Mouse (Mus musculus) ES-E14 (cell line): Measurements from ENCODE around the gene Trim9. TPM values are rescaled to one million over a fixed set of nuclear protein-coding genes. Genes with fewer than 3 reads are reported as not detected.

Source experiments
- DNase-seq: peaks from one replicate; pipeline ENCODE4 v3.0.0-alpha.2; 2013; ENCODE audit warnings: low read depth, low spot score
- H3K27ac ChIP-seq: 2 replicates; pipeline ENCODE4 v1.5.1; 2012; ENCODE audit warnings: low read depth, mild to moderate bottlenecking, low read length, moderate library complexity, mixed read lengths; ENCODE audit not compliant: poor library complexity, insufficient read depth, severe bottlenecking
- H3K36me3 ChIP-seq: 2 replicates; pipeline ENCODE4 v1.6.1; 2012; ENCODE audit warnings: mild to moderate bottlenecking, low read length, moderate library complexity, mixed read lengths; ENCODE audit not compliant: control insufficient read depth, poor library complexity, insufficient read depth, severe bottlenecking
- H3K4me1 ChIP-seq, 2 experiments: fragments of 150-350 bp in 1 of 2; sonication (generic) in 1 of 2; 2 replicates each; pipeline ENCODE4 v1.6.1; 2012; ENCODE audit warnings: low read length in 2 of 2, mild to moderate bottlenecking in 1 of 2, mixed read lengths in 1 of 2; ENCODE audit not compliant: control insufficient read depth in 2 of 2, insufficient read depth in 2 of 2, poor library complexity in 1 of 2
- H3K4me3 ChIP-seq, 2 experiments: fragments of 150-350 bp in 1 of 2; sonication (generic) in 1 of 2; 2 replicates each; pipeline ENCODE4 v1.5.1; 2012; ENCODE audit warnings: low read length in 2 of 2, low read depth in 1 of 2, mild to moderate bottlenecking in 1 of 2, mixed read lengths in 1 of 2; ENCODE audit not compliant: insufficient read depth in 1 of 2, poor library complexity in 1 of 2, severe bottlenecking in 1 of 2
- H3K9ac ChIP-seq: 2 replicates; pipeline ENCODE4 v1.6.1; 2012; ENCODE audit warnings: low read depth, mild to moderate bottlenecking, low read length, mixed read lengths; ENCODE audit not compliant: poor library complexity, insufficient read depth, severe bottlenecking
- H3K9me3 ChIP-seq: fragments of 150-350 bp; sonication (generic); 2 replicates; pipeline ENCODE4 v1.6.1; 2012; ENCODE audit warnings: low read depth, mild to moderate bottlenecking, low read length; ENCODE audit not compliant: control insufficient read depth, insufficient read depth
- CHD2 ChIP-seq: IDR thresholded peaks from 2 replicates; pipeline ENCODE4 v1.6.1; 2014; ENCODE audit warnings: mild to moderate bottlenecking, low read depth, low read length, inconsistent platforms
- HCFC1 ChIP-seq: IDR thresholded peaks from 2 replicates; pipeline ENCODE4 v1.6.1; 2012; ENCODE audit warnings: low read length, inconsistent platforms, borderline replicate concordance; ENCODE audit not compliant: insufficient read depth
- MAFK ChIP-seq: IDR thresholded peaks from 2 replicates; pipeline ENCODE4 v1.6.1; 2014; ENCODE audit warnings: mild to moderate bottlenecking, low read depth, low read length, inconsistent platforms; ENCODE audit not compliant: insufficient read depth
- ZC3H11A ChIP-seq: IDR thresholded peaks from 2 replicates; pipeline ENCODE4 v1.6.1; 2012; ENCODE audit warnings: low read depth, mild to moderate bottlenecking, inconsistent platforms, low read length, borderline replicate concordance
- ZNF384 ChIP-seq: IDR thresholded peaks from 2 replicates; pipeline ENCODE4 v1.6.1; 2012; ENCODE audit warnings: low read depth, low read length, inconsistent platforms
- in situ Hi-C, 2 experiments: fragments of 600-800 bp; cut with MboI; formaldehyde crosslinking; loops; one replicate each; pipeline ENCODE4 v1.15.1; 2025; ENCODE audit warnings: low sequenced_read_pairs in 2 of 2, inconsistent platforms in 1 of 2; ENCODE audit not compliant: unreplicated experiment in 2 of 2
- total RNA-seq: library from RNA; depleted of rRNA; stranded (reverse); fragments of 300-350 nt; gene quantifications from 2 replicates; pipeline ENCODE4 v1.2.3, GENCODE M21; 2012

Trim9 gene
- total RNA-seq, 1 experiment: 0.04 TPM

DNA sequence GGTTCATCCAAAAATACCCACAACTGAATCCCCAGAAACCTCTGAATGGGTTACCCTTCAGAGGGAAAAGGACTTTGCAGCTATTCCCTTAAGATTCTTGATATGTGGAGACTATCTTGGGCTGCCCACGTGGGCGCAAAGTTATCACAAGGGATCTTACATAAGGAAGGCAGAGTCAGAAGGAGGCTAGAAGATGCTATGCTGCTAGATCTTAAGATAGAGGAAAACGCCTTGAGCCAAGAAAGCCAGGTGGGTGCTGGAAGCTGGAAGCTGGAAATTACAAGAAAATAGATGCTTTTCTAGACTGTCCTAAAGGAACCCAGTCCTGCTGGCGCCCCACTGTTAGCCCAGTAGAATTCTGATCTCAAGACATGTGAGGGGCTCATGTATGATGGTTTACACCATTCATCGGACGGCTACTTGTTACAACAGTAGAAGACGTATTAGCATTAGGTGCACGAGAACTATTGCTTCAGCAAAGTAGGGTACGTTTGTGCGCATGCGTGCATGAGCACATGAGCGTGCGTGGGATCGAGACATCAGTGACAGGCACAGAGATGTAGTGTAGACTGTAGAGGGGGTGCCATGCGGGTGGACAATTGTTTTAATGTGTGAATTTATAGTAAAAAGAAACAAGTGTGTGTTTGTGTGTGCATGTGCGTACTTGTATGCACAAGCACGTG, 85.0 kb downstream of the Trim9 start:
- no peaks in the 10 kb centered on the region for H3K4me1 ChIP-seq
- in situ Hi-C loops: no loop called here
- no peaks in the 10 kb centered on the region for H3K9me3 ChIP-seq
- H3K27ac ChIP-seq: no peak overlapping the region
- DNase-seq: no peak
- H3K9ac ChIP-seq: no peak overlapping the region
- H3K36me3 ChIP-seq: no peaks in the 10 kb centered on the region
- TF ChIP-seq ZC3H11A: no peak
- TF ChIP-seq ZNF384: no peak
- no peak for TF ChIP-seq HCFC1
- no peak for TF ChIP-seq MAFK
- no peak for TF ChIP-seq CHD2
- no peak overlapping the region for H3K4me3 ChIP-seq

DNA sequence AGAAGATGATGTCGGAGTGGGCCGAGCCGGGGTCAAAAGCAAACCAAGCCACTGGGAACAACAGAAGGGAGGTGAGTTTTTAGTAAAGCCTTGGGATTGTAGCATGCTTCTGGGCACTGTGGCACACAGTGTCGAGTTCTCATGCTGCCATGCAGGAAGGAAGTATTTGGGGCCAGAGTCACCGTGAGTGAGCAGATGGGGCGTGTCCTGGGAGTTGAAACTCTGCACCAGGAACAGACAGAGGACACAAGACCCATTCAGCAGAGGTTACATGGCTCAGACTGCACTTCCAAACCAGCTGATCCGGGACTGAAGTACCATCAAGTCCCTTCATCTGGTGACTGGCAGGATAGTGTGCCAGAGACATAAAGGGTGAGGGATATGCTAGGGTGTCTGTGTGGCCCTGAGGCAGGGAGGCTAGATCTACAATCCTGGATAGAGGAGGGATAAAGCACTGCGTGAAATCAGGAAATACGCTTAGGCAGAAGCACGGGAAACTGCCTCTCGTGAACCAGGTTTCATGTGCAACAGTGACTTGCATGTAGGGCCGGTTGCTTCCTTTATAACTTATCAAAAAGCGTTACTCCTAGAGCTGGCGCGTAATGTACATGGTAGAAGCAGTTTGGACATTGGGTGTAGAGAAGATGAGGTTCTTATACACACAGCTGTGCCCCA, 96.1 kb downstream of the Trim9 start:
- Histone ChIP-seq H3K9me3 (no peaks in the 10 kb centered on the region), H3K27ac (no peak overlapping the region), H3K9ac (no peak overlapping the region), H3K36me3 (no peaks in the 10 kb centered on the region), H3K4me1 (no peaks in the 10 kb centered on the region), H3K4me3 (no peak overlapping the region)
- in situ Hi-C loops: no loop called here
- no peak for TF ChIP-seq ZNF384
- no peak for TF ChIP-seq MAFK
- TF ChIP-seq ZC3H11A: no peak
- no peak for TF ChIP-seq HCFC1
- no peak for DNase-seq

DNA sequence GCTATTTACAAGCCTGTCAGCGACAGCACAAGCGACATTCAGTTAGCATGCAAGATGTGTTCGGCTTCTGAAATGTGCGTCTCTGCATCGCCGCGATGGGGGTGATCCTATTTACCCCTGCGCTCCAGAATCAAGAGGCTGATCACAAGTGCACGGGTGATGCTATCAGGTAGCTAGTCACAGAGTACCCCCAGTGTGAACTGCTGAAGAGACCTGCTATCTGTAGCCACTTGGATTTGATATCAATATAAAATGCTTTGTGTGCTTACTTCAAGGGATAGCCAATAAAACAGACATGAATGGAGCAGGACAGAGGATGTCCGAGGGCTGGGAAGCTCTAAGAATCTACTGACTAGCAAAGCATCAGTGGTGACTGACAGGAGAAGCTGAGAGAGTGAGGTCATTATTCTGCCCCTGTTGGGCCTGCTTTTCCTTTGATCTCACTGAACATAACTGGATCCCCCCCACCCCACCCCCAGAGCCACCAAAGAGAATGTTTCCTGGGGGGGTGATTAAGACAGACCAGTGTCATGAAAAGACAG, 97.7 kb downstream of the Trim9 start:
- Histone ChIP-seq H3K4me3 (no peak overlapping the region), H3K9me3 (no peaks in the 10 kb centered on the region), H3K27ac (no peak overlapping the region), H3K9ac (no peak overlapping the region), H3K4me1 (no peaks in the 10 kb centered on the region), H3K36me3 (no peaks in the 10 kb centered on the region)
- no peak for TF ChIP-seq HCFC1
- TF ChIP-seq CHD2: no peak
- no peak for TF ChIP-seq ZNF384
- in situ Hi-C loops: no loop called here
- DNase-seq: no peak

DNA sequence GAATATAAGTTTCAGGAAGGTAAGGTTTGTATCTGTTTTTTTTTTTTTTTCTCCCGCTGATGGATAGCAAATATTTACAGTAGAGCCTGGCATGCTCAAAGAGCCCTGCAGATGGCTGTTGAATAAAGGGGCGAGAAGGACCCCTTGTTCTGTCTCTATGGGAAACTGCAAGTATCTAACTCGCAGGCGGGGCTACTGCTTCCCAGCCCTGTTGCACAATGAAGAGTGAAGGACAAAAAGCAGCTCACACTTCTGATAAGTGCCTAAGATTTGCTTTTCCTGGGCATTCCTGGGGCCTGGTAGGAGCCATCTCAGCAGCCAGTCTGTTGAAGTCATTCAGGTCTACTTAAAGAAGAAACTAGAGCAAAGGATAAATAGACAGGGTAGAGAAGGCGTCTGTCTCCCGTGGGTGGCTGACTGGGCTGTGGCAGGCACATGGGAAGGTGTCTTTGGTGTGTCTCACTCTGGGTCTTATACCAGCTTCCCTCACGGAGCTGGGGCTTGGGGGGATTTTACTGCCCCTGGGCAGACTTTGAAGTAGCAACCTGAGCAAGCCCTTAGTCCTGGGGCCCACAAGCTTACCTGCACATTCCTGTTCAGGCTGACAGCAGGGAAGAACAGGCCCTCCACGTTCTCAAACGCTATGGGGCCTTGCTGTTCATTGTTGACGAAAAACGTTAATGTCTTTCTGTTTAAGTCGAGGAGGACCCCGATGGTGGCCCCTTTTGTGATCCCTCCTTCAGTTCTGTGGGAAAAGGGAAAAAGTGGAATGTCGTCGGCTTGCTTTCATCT, 99.5 kb downstream of the Trim9 start:
- no peak overlapping the region for H3K27ac ChIP-seq
- no peak overlapping the region for H3K4me3 ChIP-seq
- H3K4me1 ChIP-seq: no peaks in the 10 kb centered on the region
- no peaks in the 10 kb centered on the region for H3K9me3 ChIP-seq
- H3K9ac ChIP-seq: no peak overlapping the region
- DNase-seq: no peak
- no peak for TF ChIP-seq ZC3H11A
- TF ChIP-seq CHD2: no peak
- TF ChIP-seq MAFK: no peak
- TF ChIP-seq HCFC1: no peak
- no peak for TF ChIP-seq ZNF384
- no peaks in the 10 kb centered on the region for H3K36me3 ChIP-seq
- in situ Hi-C loops: no loop called here
